Mouse (Mus musculus) kidney, embryonic 16.5 days (tissue): ENCODE measurements around the gene A4galt. TPM values are rescaled to one million over a fixed set of nuclear protein-coding genes. Genes with fewer than 3 reads are reported as not detected.

ENCODE experiments used
- ATAC-seq: fragments of 200-750 bp; cut with Nextera tagmentation; 2 replicates; pipeline ENCODE4 v1.8.0; 2017; ENCODE audit warnings: moderate TSS enrichment; ENCODE audit not compliant: low FRiP score, low TSS enrichment
- H3K27ac ChIP-seq: fragments of 300-500 bp; sonication (generic); 2 replicates; pipeline ENCODE4 v1.5.1; 2014; ENCODE audit warnings: low read length
- H3K27me3 ChIP-seq: fragments of 300-500 bp; sonication (generic); 2 replicates; pipeline ENCODE4 v1.6.1; 2014; ENCODE audit warnings: low read length, control low read depth, mixed read lengths; ENCODE audit not compliant: insufficient read depth
- H3K36me3 ChIP-seq: fragments of 300-500 bp; sonication (generic); 2 replicates; pipeline ENCODE4 v1.6.1; 2014; ENCODE audit warnings: low read length, control low read depth, mixed read lengths; ENCODE audit not compliant: insufficient read depth
- H3K4me1 ChIP-seq: fragments of 300-500 bp; sonication (generic); 2 replicates; pipeline ENCODE4 v1.6.1; 2014; ENCODE audit warnings: low read length, control low read depth, mixed read lengths; ENCODE audit not compliant: insufficient read depth
- H3K4me2 ChIP-seq: fragments of 300-500 bp; sonication (generic); replicated peaks from 2 replicates; pipeline ENCODE4 v1.6.1; 2014; ENCODE audit warnings: low read depth, low read length
- H3K4me3 ChIP-seq: fragments of 300-500 bp; sonication (generic); 2 replicates; pipeline ENCODE4 v1.5.1; 2014; ENCODE audit warnings: mild to moderate bottlenecking, low read length
- H3K9ac ChIP-seq: fragments of 300-500 bp; sonication (generic); replicated peaks from 2 replicates; pipeline ENCODE4 v1.6.1; 2014; ENCODE audit warnings: low read length
- H3K9me3 ChIP-seq: fragments of 300-500 bp; sonication (generic); 2 replicates; pipeline ENCODE4 v1.6.1; 2016; ENCODE audit warnings: low read length, control low read depth
- WGBS: fragments of 180-500 bp; shearing (Covaris S2); extraction: QIAGEN DNeasy Blood & Tissue Kit; methylation state at CpG from one replicate; pipeline ENCODE4 v1.1.7; 2014; 5-methylcytosine and 5-hydroxymethylcytosine counted together
- polyA plus RNA-seq: library from polyadenylated mRNA; unstranded; fragments of >200 nt; fragmentation: Nextera tagmentation; extraction: Ambion mirVana; gene quantifications from 2 replicates; pipeline ENCODE4 v1.2.1, GENCODE M21; 2015

Gene A4galt
- polyA plus RNA-seq, 1 experiment from 2014 or later = 22.9 TPM

- Histone ChIP-seq H3K9ac (0 out of 2 replicates have a peak overlapping the region, but pooled peaks have one; percentile 16), H3K4me3 (no peak overlapping the region), H3K36me3 (no peaks in the 10 kb centered on the region), H3K27me3 (no peaks in the 10 kb centered on the region), H3K4me2 (no peak overlapping the region), H3K27ac (peak overlapping the region; percentile 87), H3K9me3 (0 out of 2 replicates have a peak, but pooled peaks cover 3% of the 10 kb centered on the region), H3K4me1 (peaks cover 20% of the 10 kb centered on the region)
- 41% methylated on average over 5 of the region's 5 CpGs for WGBS
- peak; percentile 89 for ATAC-seq
These were observed 36.0 kb downstream of the A4galt start for GRCm38 (mm10) chr15:83215322-83216216.

GRCm38 (mm10) chr15:83210229-83210628 lies 41.3 kb downstream of the A4galt start:
- H3K27ac ChIP-seq = no peak overlapping the region
- 18% methylated on average over 11 of the region's 11 CpGs for WGBS
- no peaks in the 10 kb centered on the region for H3K27me3 ChIP-seq
- no peaks in the 10 kb centered on the region for H3K9me3 ChIP-seq
- H3K36me3 ChIP-seq = no peaks in the 10 kb centered on the region
- H3K4me3 ChIP-seq = peak overlapping the region; percentile 37
- H3K4me1 ChIP-seq = peaks cover 16% of the 10 kb centered on the region
- H3K9ac ChIP-seq = no peak overlapping the region
- peak; percentile 59; the same call in 1 of the 2 replicates for ATAC-seq
- H3K4me2 ChIP-seq = peak overlapping the region; percentile 50

DNA sequence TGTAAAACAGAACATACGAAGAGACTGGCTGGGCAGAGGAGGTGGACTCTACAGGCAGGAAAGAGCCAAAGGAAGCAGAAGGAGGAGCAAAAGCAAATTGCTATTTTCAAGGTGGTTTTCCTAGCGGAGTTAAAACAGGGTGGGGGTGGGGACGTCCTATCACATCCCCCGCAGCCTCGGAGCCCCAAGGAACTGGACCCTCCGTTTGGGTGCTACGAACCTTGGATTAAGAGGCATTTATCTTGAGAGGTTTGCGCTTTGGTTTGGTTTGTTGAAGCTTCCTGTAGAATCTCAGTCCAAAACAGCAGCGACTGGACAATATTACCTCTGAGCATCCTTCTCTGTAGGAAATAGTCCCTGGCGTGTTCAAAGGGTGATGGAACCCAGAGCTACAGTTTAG lies 41.9 kb downstream of the A4galt start:
- Histone ChIP-seq H3K4me1 (peaks cover 17% of the 10 kb centered on the region), H3K4me2 (peak overlapping the region; percentile 50), H3K4me3 (peak overlapping the region; percentile 37), H3K9ac (no peak overlapping the region), H3K27me3 (no peaks in the 10 kb centered on the region), H3K9me3 (no peaks in the 10 kb centered on the region), H3K36me3 (no peaks in the 10 kb centered on the region), H3K27ac (no peak overlapping the region)
- no peak for ATAC-seq
- 10% methylated on average over 10 of the region's 10 CpGs for WGBS

GRCm38 (mm10) chr15:83209092-83209695 lies 42.4 kb downstream of the A4galt start:
- Histone ChIP-seq H3K4me3 (peak overlapping the region; percentile 37; the same call in 1 of the 2 replicates), H3K27ac (no peak overlapping the region)
- ATAC-seq = no peak

GRCm38 (mm10) chr15:83204731-83205451 lies 46.7 kb downstream of the A4galt start:
- no peaks in the 10 kb centered on the region for H3K9me3 ChIP-seq
- H3K27ac ChIP-seq = no peak overlapping the region
- peak; percentile 77 for ATAC-seq
- H3K4me3 ChIP-seq = no peak overlapping the region; the same call in 1 of the 2 replicates
- 10% methylated on average over 10 of the region's 10 CpGs for WGBS
- H3K4me1 ChIP-seq = peaks cover 14% of the 10 kb centered on the region; the same call in 1 of the 2 replicates
- H3K9ac ChIP-seq = no peak overlapping the region
- peak overlapping the region; percentile 44 for H3K4me2 ChIP-seq
- H3K36me3 ChIP-seq = no peaks in the 10 kb centered on the region
- no peaks in the 10 kb centered on the region for H3K27me3 ChIP-seq

More at GRCm38 (mm10) chr15:83209092-83209695, 42.4 kb downstream of the A4galt start:
- Histone ChIP-seq H3K4me1 (peaks cover 17% of the 10 kb centered on the region), H3K4me2 (peak overlapping the region; percentile 50), H3K9ac (no peak overlapping the region), H3K27me3 (no peaks in the 10 kb centered on the region), H3K36me3 (no peaks in the 10 kb centered on the region), H3K9me3 (no peaks in the 10 kb centered on the region)
- 41% methylated on average over 4 of the region's 4 CpGs for WGBS

GRCm38 (mm10) chr15:83202412-83202811 lies 49.2 kb downstream of the A4galt start:
- Histone ChIP-seq H3K27me3 (no peaks in the 10 kb centered on the region), H3K9me3 (no peaks in the 10 kb centered on the region), H3K4me1 (0 out of 2 replicates have a peak, but pooled peaks cover 7% of the 10 kb centered on the region), H3K36me3 (no peaks in the 10 kb centered on the region), H3K9ac (no peak overlapping the region), H3K4me2 (no peak overlapping the region), H3K27ac (no peak overlapping the region), H3K4me3 (no peak overlapping the region)
- 85% methylated on average over 4 of the region's 4 CpGs for WGBS
- ATAC-seq = no peak

DNA sequence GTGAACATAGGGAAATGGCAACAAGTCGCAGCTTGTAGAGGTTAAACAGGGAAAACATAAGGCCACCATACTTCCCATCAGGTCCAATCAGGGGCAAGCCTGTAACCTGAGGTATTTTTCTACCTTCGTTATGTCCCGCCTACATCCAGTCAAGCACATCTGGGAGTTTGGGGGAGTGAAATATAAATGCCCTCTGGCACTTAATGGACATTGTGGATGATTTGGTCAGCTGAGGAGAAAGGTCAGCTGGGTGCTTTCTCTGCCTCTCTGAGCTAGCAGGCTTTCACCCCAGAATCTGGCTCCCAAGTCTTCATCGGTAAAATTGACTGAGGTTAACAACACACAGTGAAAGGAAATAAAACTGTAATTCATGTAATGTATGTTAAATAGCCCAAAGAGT lies 58.2 kb downstream of the A4galt start:
- ATAC-seq = no peak
- no peaks in the 10 kb centered on the region for H3K4me1 ChIP-seq
- no peak overlapping the region for H3K4me2 ChIP-seq
- no peaks in the 10 kb centered on the region for H3K36me3 ChIP-seq
- WGBS = 90% methylated on average over 4 of the region's 4 CpGs
- no peak overlapping the region for H3K9ac ChIP-seq
- 0 out of 2 replicates have a peak, but pooled peaks cover 2% of the 10 kb centered on the region for H3K9me3 ChIP-seq
- no peak overlapping the region for H3K27ac ChIP-seq
- no peaks in the 10 kb centered on the region for H3K27me3 ChIP-seq
- H3K4me3 ChIP-seq = no peak overlapping the region

DNA sequence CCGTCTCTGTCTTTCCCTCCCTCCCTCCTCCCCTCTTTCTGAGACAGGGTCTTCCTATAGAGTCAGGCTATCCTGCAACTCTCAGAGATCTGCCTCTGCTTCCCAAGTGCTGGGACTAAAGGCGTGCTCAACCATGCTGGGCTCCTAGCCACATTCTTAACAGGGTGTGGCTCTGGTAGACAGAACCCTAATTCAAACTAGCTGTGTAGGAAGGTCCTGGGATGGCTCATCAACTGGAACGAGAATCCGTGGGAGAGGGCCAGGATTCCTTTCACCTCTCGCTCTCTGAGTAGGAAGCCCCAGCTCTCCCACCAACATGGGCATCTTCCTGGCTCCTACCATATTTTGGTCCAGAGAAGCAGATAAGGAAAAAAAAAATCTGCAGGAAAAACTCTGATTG lies 69.2 kb downstream of the A4galt start:
- H3K9me3 ChIP-seq = no peaks in the 10 kb centered on the region

DNA sequence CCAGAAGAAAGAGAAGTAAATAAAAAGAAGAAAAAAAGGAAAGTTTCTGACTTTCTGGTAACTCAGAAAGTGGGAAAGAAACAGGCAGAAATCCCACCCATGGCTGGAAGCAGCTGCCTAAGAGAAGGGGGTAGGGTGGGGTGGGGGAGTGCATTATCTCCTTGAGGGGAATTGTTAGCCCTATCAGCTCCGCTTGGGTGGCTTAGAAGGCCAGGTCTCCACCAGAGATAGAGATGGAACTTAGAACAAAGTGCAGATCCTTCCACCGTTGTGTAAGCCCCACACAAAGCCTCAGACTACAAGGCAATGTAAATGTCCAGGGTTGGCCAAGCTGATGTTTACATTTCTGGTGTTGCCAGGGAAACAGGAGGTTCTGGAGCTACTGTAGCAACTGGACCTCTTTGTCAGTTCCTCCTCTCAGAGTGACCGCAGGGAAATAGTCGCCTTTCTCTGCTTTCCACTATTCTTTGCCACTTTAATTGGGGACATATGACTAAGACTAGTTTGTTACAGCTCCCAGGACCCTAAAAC lies 69.7 kb downstream of the A4galt start:
- no peak for ATAC-seq
- 64% methylated on average over 4 of the region's 4 CpGs for WGBS
- Histone ChIP-seq H3K4me2 (no peak overlapping the region), H3K36me3 (no peaks in the 10 kb centered on the region), H3K4me3 (no peak overlapping the region), H3K27ac (no peak overlapping the region), H3K4me1 (peaks cover 3% of the 10 kb centered on the region; the same call in 1 of the 2 replicates), H3K9ac (no peak overlapping the region), H3K9me3 (no peaks in the 10 kb centered on the region), H3K27me3 (no peaks in the 10 kb centered on the region)

More for the DNA sequence above, 69.2 kb downstream of the A4galt start:
- Histone ChIP-seq H3K4me1 (peaks cover 3% of the 10 kb centered on the region; the same call in 1 of the 2 replicates), H3K9ac (no peak overlapping the region), H3K27ac (no peak overlapping the region), H3K4me3 (no peak overlapping the region), H3K4me2 (no peak overlapping the region), H3K27me3 (no peaks in the 10 kb centered on the region), H3K36me3 (no peaks in the 10 kb centered on the region)
- WGBS = 50% methylated on average over 5 of the region's 5 CpGs
- 0 out of 2 replicates have a peak, but pooled peaks have one; percentile 54 for ATAC-seq
